Mouse (Mus musculus) hindbrain, embryonic 15.5 days (tissue): ENCODE data around the gene Hist1h2bj. TPM values are rescaled to one million over a fixed set of nuclear protein-coding genes. Genes with fewer than 3 reads are reported as not detected.

Experiments used
- ATAC-seq: fragments of 200-750 bp; cut with Nextera tagmentation; 2 replicates; pipeline ENCODE4 v1.8.0; 2017; ENCODE audit warnings: low read depth, moderate number of reproducible peaks, moderate TSS enrichment; ENCODE audit not compliant: low FRiP score
- H3K27ac ChIP-seq: fragments of 300-500 bp; sonication (generic); replicated peaks from 2 replicates; pipeline ENCODE4 v1.5.1; 2015; ENCODE audit warnings: mild to moderate bottlenecking, inconsistent platforms
- H3K27me3 ChIP-seq: fragments of 300-500 bp; sonication (generic); 2 replicates; pipeline ENCODE4 v1.6.1; 2015; ENCODE audit warnings: control low read depth, inconsistent platforms
- H3K36me3 ChIP-seq: fragments of 300-500 bp; sonication (generic); 2 replicates; pipeline ENCODE4 v1.6.1; 2015; ENCODE audit warnings: control low read depth, inconsistent platforms
- H3K4me1 ChIP-seq: fragments of 300-500 bp; sonication (generic); replicated peaks from 2 replicates; pipeline ENCODE4 v1.6.1; 2015; ENCODE audit warnings: control low read depth, inconsistent platforms
- H3K4me2 ChIP-seq: fragments of 300-500 bp; sonication (generic); 2 replicates; pipeline ENCODE4 v1.6.1; 2015; ENCODE audit warnings: moderate library complexity, mild to moderate bottlenecking, inconsistent platforms
- H3K4me3 ChIP-seq: fragments of 300-500 bp; sonication (generic); 2 replicates; pipeline ENCODE4 v1.5.1; 2015; ENCODE audit warnings: mild to moderate bottlenecking, inconsistent platforms
- H3K9ac ChIP-seq: fragments of 300-500 bp; sonication (generic); 2 replicates; pipeline ENCODE4 v1.6.1; 2015; ENCODE audit warnings: inconsistent platforms
- H3K9me3 ChIP-seq: fragments of 300-500 bp; sonication (generic); 2 replicates; pipeline ENCODE4 v1.6.1; 2016; ENCODE audit warnings: control low read depth, inconsistent platforms
- WGBS: fragments of 180-500 bp; shearing (Covaris S2); methylation state at CpG from one replicate; pipeline ENCODE4 v1.1.7; 2015; 5-methylcytosine and 5-hydroxymethylcytosine counted together
- polyA plus RNA-seq: library from polyadenylated mRNA; unstranded; fragments of >200 nt; fragmentation: Nextera tagmentation; extraction: Ambion mirVana; gene quantifications from 2 replicates; pipeline ENCODE4 v1.2.1, GENCODE M21; 2015

Hist1h2bj gene
- polyA plus RNA-seq, 1 experiment from 2014 or later = 2.3 TPM

DNA sequence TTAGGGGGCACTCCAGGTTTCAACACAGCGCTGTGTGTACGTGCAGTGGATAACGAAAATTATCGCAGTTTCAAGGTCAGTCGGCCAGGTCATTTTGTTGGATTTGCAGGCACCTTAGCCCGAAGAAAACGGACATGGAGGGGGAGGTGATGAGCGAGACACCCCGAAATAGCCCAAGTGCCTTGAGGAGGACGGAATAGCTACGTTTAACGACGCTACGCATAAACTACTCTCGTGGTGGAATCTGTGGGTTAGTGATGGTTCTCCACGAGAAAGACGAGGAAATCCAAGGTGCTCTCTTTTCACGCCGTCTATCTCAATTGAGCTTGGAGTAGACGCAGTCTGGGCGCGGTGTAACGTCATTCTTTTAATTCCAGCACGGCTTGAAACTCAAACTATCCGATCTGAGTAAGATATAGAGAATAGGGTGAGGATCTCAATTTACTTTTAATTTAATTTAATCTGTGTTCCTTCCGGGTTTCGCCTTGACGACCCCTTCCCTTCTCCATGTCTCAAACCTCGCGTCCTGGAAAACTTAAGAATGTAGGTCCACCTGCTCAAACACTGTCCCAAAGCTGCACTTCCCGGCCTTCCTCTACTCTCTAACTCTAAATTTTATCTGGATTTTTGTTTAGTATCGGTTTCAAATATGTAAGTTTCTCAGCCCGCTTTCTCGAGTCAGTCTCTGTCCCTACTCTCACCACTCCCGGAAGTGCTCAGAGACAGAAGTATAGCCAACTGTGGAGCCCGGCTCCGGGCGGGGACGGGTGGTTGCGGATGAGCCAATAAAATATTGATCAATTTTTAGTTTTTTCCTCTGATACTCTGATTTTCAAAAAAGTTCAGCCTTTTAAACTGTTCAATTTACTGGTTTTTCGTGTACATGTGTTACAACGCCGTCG is 22.8 kb upstream of the Hist1h2bj start:
- H3K27me3 ChIP-seq = peaks cover 75% of the 10 kb centered on the region
- H3K9ac ChIP-seq = no peak overlapping the region
- 1% methylated on average over 44 of the region's 44 CpGs for WGBS

DNA sequence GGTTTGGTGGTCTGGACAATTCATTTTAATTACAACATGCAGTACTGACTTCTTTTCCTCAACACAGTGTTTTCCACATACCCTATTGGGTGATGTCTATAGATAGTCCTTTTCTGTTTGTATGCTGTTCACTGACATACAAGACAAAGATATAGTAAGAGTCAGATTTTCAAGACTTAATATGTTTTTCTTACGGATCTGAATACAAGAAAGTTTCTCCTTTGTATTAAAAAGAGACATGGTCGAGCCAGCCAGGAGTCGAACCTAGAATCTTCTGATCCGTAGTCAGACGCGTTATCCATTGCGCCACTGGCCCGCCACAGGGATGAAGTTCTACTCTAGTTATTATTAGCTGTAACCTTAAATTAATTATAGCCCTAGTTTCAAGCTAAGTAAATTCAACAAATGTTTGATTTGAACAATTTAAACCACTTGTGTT is 22.1 kb upstream of the Hist1h2bj start:
- H3K4me1 ChIP-seq = peaks cover 19% of the 10 kb centered on the region
- WGBS = under 1% methylated on average over 8 of the region's 8 CpGs
- H3K27me3 ChIP-seq = peaks cover 70% of the 10 kb centered on the region
- no peak overlapping the region for H3K9ac ChIP-seq
- H3K4me3 ChIP-seq = peak overlapping the region; percentile 38
- ATAC-seq = peak; percentile 47; the same call in 1 of the 2 replicates
- H3K9me3 ChIP-seq = no peaks in the 10 kb centered on the region
- no peak overlapping the region for H3K27ac ChIP-seq
- no peaks in the 10 kb centered on the region for H3K36me3 ChIP-seq
- H3K4me2 ChIP-seq = peak overlapping the region; percentile 58

More for the DNA sequence above, 22.8 kb upstream of the Hist1h2bj start:
- ATAC-seq = no peak
- Histone ChIP-seq H3K9me3 (no peaks in the 10 kb centered on the region), H3K4me1 (peaks cover 16% of the 10 kb centered on the region), H3K27ac (no peak overlapping the region), H3K4me2 (peak overlapping the region; percentile 58), H3K4me3 (peak overlapping the region; percentile 38), H3K36me3 (no peaks in the 10 kb centered on the region)

DNA sequence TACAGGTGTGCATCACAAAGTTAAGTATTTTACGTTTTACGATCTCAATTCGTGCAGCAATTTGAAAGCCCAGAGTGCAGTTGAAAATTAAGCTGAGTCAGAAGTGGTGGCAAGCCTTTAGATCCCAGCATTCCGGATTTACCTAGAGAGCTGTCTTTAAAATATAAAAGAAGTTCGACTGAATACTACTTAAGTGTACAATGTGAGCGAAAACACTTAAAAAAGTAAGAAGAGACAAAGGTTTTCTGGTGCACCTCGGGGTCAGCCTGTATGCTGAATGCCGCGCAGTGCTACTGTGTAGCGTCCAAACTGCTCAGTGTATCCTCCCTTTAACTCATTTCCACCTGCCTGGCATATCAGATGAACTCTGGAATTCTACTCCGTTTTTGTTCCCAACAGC is 21.4 kb upstream of the Hist1h2bj start:
- H3K4me2 ChIP-seq = peak overlapping the region; percentile 58
- no peak overlapping the region for H3K27ac ChIP-seq
- peak overlapping the region; percentile 38 for H3K4me3 ChIP-seq
- H3K9me3 ChIP-seq = no peaks in the 10 kb centered on the region
- no peak overlapping the region for H3K9ac ChIP-seq
- under 1% methylated on average over 11 of the region's 11 CpGs for WGBS
- ATAC-seq = no peak
- peaks cover 19% of the 10 kb centered on the region for H3K4me1 ChIP-seq
- H3K36me3 ChIP-seq = no peaks in the 10 kb centered on the region
- H3K27me3 ChIP-seq = peaks cover 63% of the 10 kb centered on the region

DNA sequence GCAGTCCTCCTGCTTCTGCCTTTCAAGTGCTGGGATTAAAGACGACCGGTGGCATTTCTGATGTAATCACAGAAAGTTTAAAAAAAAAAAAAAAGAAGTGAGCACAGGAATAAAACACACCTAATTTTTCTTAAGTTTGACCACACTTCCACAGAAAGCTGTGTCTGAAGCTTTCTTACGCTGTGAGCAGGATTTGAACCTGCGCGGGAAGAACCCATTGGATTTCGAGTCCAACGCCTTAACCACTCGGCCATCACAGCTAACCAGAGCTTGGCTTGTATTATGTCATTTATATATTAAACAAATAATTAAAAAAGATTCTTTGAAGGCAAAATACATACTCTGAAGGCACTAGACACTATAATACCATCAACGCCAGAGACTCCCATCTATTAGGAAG is 20.8 kb upstream of the Hist1h2bj start:
- Histone ChIP-seq H3K27me3 (peaks cover 58% of the 10 kb centered on the region), H3K36me3 (no peaks in the 10 kb centered on the region), H3K9ac (no peak overlapping the region), H3K9me3 (no peaks in the 10 kb centered on the region), H3K4me2 (peak overlapping the region; percentile 58), H3K27ac (no peak overlapping the region), H3K4me3 (peak overlapping the region; percentile 38), H3K4me1 (peaks cover 21% of the 10 kb centered on the region)
- under 1% methylated on average over 9 of the region's 9 CpGs for WGBS
- no peak for ATAC-seq

DNA sequence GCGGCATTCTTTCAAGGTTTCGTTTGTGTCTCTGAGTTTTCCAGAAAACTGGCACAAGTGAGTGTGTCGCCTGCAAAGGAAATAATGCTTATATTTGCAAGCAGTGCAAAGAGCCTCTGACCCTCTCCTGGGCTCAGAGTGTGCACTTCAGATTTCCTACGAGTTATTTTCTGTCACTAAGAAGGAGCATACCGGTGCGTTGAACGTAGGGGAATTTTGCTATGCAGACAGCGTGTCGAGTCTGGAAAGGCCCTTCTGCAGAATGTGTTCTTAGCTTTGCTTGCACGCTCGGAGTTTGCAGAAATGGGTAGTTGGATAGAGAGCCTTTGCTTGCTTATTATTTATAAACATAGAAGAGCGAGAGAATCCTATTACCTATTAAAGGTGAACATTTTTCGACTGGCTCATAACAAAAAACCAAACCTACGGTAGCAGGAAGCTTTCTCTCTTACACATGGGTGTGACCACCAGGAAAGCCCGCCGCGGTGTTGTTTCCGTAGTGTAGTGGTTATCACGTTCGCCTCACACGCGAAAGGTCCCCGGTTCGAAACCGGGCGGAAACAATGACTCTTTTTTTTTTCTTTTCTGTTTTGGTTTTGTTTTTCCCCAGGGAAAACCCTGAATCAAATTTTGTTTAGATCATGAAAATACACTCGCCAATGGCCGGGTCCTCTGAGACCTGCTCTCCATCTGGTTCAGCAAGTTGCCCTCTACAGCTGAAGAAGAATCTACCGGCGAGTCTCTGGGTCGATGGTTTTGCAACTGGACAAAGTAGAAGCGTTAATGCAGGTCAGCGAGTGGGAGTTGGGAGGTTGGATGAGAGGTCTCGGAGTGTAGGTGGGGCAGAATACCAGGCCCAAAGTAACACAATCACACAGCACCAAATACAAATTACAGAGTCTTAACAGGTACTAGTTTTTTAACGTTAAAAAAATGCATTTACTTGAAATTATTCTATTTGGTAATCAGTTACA is 16.7 kb upstream of the Hist1h2bj start:
- ATAC-seq = peak; percentile 52; the same call in 1 of the 2 replicates
- Histone ChIP-seq H3K4me3 (peak overlapping the region; percentile 46), H3K4me2 (peak overlapping the region; percentile 66), H3K36me3 (no peaks in the 10 kb centered on the region), H3K27ac (peak overlapping the region; percentile 47), H3K4me1 (peaks cover 12% of the 10 kb centered on the region; the same call in 1 of the 2 replicates), H3K9me3 (no peaks in the 10 kb centered on the region), H3K9ac (peak overlapping the region; percentile 35), H3K27me3 (peaks cover 20% of the 10 kb centered on the region)
- WGBS = 1% methylated on average over 35 of the region's 35 CpGs

DNA sequence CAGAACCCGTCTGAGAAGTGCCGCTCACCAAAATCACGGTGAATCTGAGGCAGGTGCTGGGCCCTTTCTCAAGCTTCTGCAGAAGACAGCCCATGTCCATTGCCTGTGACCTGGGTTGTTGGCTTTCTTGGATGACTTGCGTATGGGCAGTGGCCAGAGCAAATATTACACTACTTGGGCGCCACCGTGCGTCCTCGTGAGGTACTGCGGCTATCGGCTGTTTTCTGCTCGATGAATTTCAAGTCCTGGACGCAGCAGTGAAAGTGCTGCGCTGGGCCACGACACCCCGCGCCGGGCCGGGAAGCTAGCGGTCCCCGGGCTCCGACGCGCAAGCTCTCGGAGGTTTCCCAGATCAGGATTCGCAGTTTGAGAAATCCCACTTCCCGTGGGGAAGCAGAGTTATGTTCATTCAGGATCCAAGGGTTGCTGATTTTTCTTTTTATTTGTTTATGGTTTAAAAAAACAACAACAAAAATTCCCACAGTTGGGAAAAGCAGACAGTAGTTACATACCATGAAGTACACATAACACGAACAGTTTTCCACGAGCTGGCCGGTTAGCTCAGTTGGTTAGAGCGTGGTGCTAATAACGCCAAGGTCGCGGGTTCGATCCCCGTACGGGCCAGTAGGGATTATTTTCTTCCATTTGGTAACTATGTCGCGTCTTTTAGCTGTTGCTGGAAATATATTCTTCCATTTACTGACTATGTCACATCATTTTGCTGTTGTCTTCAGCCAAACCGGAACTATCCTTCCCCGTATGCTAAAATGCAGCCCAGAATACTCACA is 14.1 kb upstream of the Hist1h2bj start:
- Histone ChIP-seq H3K9me3 (no peaks in the 10 kb centered on the region), H3K27me3 (peaks cover 1% of the 10 kb centered on the region; the same call in 1 of the 2 replicates), H3K4me3 (peak overlapping the region; percentile 52), H3K27ac (peak overlapping the region; percentile 68), H3K36me3 (no peaks in the 10 kb centered on the region), H3K4me2 (peak overlapping the region; percentile 62), H3K9ac (peak overlapping the region; percentile 51), H3K4me1 (peaks cover 5% of the 10 kb centered on the region; the same call in 1 of the 2 replicates)
- peak; percentile 82 for ATAC-seq
- under 1% methylated on average over 40 of the region's 40 CpGs for WGBS

DNA sequence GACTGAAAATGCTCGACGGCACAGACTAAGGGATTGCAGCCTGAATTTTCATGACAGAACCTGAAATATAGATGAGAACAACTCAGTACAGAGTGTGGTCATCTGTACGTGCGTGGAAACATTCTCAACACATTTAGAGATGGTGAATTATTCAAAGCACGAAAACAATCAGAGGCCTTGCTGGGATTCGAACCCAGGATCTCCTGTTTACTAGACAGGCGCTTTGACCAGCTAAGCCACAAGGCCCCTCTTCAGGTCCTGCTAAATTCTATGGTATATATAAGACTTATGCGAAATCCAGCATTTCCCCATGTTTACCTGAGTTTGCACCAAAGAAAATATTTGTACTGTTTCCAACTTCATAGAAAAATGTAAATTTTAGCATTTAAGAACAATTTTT is 13.1 kb upstream of the Hist1h2bj start:
- Histone ChIP-seq H3K36me3 (no peaks in the 10 kb centered on the region), H3K4me2 (no peak overlapping the region), H3K27me3 (no peaks in the 10 kb centered on the region; the same call in 1 of the 2 replicates), H3K4me3 (no peak overlapping the region), H3K9ac (no peak overlapping the region), H3K27ac (no peak overlapping the region), H3K4me1 (peaks cover 10% of the 10 kb centered on the region), H3K9me3 (no peaks in the 10 kb centered on the region)
- no peak for ATAC-seq
- 29% methylated on average over 8 of the region's 8 CpGs for WGBS

DNA sequence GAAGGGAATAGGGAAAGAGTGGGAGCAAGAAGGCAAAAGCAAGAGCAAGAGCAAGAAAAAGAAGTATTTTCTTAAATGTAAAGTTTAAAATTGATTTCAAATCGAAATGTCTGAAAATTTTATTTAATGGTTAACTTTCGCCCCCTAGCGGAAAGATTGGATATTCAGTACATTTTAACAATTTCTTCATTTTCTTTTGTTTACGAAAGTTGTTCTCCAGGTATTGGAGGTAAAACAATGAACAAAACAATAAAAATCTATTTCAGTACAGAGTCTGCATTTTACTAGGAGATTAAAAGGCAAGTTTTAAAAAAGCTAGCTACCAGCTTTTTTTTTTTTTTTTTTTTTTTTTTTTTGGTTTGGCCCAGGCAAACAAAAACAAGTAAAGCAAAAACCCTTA is 12.5 kb upstream of the Hist1h2bj start:
- ATAC-seq = no peak
- H3K4me2 ChIP-seq = no peak overlapping the region
- no peak overlapping the region for H3K27ac ChIP-seq
- no peak overlapping the region for H3K9ac ChIP-seq
- no peaks in the 10 kb centered on the region for H3K9me3 ChIP-seq
- WGBS = 13% methylated on average over 4 of the region's 4 CpGs
- no peaks in the 10 kb centered on the region for H3K36me3 ChIP-seq
- no peaks in the 10 kb centered on the region for H3K27me3 ChIP-seq
- peaks cover 11% of the 10 kb centered on the region for H3K4me1 ChIP-seq
- H3K4me3 ChIP-seq = no peak overlapping the region

DNA sequence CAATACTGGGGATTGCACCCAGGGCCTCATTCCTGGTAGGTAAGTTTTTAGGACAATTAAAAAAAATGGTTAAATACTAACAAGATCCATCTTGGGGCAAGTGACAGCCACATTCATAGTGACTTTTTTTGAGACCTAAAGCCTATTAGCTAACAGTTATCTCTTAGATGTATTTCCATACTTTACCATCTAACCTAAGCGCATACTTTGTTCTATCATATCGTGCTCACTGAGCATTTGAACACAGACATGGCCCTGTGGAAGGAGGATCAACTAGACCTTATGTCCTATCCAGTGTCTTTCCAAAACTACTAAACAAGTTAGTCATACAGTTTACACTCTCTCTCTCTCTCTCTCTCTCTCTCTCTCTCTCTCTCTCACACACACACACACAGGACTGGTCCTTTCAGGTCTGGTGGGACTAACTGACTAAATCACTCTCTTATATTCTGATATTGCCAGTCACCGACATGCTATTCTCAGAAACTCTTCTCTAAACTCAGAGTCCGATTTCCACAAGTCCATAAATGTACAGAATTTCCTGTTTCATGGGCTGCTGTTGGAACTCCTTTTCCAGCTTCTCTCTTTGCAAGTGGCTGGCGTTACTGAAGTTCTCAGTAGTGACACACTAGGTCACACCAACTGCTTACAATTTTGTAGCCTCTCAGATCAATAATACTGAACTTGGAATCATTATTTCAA is 9.1 kb upstream of the Hist1h2bj start:
- Histone ChIP-seq H3K9ac (no peak overlapping the region), H3K4me2 (peak overlapping the region; percentile 74)
- 58% methylated on average over 5 of the region's 5 CpGs for WGBS

DNA sequence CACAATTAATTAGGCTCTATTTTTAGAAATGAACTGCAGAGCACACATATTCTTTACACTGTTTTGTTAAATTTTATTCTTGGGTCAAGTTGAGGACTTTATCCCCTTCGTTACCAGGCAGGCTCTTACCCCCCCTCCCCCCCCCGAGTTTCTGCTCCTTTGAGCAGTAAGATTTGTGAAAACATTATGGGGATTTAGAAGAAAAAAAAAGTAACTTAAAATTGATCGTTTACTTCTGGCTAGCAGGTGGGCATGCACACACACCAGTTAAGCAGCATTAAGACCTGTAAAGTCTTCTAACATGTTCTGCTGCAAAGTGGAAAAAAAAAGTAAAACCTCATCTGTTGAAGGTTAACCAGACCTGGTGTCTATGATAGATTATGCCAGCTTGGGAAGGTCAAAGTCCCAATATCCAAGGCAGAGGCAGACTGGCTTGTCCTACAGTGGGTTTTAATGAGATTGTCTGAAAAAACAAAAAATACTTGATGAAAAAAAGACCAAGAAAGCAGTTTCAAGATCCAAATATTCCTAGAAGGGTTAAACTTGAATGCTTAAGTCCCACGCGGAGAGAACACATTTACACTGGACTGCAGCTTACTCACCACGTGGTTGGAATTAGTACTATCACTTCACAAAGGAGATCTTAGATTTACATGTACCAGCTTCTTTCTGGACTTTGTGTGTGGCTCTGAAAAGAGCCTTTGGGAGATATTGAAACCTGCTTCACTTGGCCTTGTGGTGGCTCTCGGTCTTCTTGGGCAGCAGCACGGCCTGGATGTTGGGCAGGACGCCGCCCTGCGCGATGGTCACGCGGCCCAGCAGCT is 8.4 kb upstream of the Hist1h2bj start:
- Histone ChIP-seq H3K27me3 (no peaks in the 10 kb centered on the region), H3K36me3 (no peaks in the 10 kb centered on the region), H3K4me1 (peaks cover 14% of the 10 kb centered on the region), H3K9ac (peak overlapping the region; percentile 33; the same call in 1 of the 2 replicates), H3K4me3 (peak overlapping the region; percentile 43), H3K27ac (peak overlapping the region; percentile 53; the same call in 1 of the 2 replicates), H3K9me3 (no peaks in the 10 kb centered on the region), H3K4me2 (peak overlapping the region; percentile 74)
- no peak for ATAC-seq
- 2% methylated on average over 14 of the region's 14 CpGs for WGBS

More for the DNA sequence above, 9.1 kb upstream of the Hist1h2bj start:
- ATAC-seq = no peak
- H3K4me3 ChIP-seq = no peak overlapping the region
- peaks cover 14% of the 10 kb centered on the region for H3K4me1 ChIP-seq
- H3K27ac ChIP-seq = no peak overlapping the region
- no peaks in the 10 kb centered on the region for H3K27me3 ChIP-seq
- no peaks in the 10 kb centered on the region for H3K9me3 ChIP-seq
- no peaks in the 10 kb centered on the region for H3K36me3 ChIP-seq
